Mouse (Mus musculus) lung, embryonic 14.5 days (tissue): ENCODE results near the gene Myoc. TPM values are rescaled to one million over a fixed set of nuclear protein-coding genes. Genes with fewer than 3 reads are reported as not detected.
A peak's percentile ranks its signal among the peaks of the same experiment; 100 is the strongest.

Experiments
- ATAC-seq: fragments of 200-750 bp; cut with Nextera tagmentation; 2 replicates; pipeline ENCODE4 v1.8.0; 2017; ENCODE audit warnings: mild to moderate bottlenecking, moderate TSS enrichment, moderate library complexity; ENCODE audit not compliant: insufficient read depth
- DNase-seq: peaks from one replicate; pipeline ENCODE4 v3.0.0-alpha.2; 2015
- H3K27ac ChIP-seq: fragments of 300-500 bp; sonication (generic); 2 replicates; pipeline ENCODE4 v1.5.1; 2014; ENCODE audit warnings: low read depth, mild to moderate bottlenecking, moderate library complexity
- H3K27me3 ChIP-seq: fragments of 300-500 bp; sonication (generic); 2 replicates; pipeline ENCODE4 v1.6.1; 2014; ENCODE audit warnings: low read length, control low read depth; ENCODE audit not compliant: insufficient read depth
- H3K36me3 ChIP-seq: fragments of 300-500 bp; sonication (generic); 2 replicates; pipeline ENCODE4 v1.6.1; 2014; ENCODE audit warnings: control low read depth; ENCODE audit not compliant: insufficient read depth
- H3K4me1 ChIP-seq: fragments of 300-500 bp; sonication (generic); 2 replicates; pipeline ENCODE4 v1.6.1; 2014; ENCODE audit warnings: antibody characterized with exemption, control low read depth; ENCODE audit not compliant: insufficient read depth
- H3K4me2 ChIP-seq: fragments of 300-500 bp; sonication (generic); 2 replicates; pipeline ENCODE4 v1.6.1; 2014; ENCODE audit warnings: mild to moderate bottlenecking
- H3K4me3 ChIP-seq: fragments of 300-500 bp; sonication (generic); 2 replicates; pipeline ENCODE4 v1.5.1; 2014; ENCODE audit warnings: low read depth, low read length
- H3K9ac ChIP-seq: fragments of 300-500 bp; sonication (generic); 2 replicates; pipeline ENCODE4 v1.6.1; 2014
- H3K9me3 ChIP-seq: fragments of 300-500 bp; sonication (generic); 2 replicates; pipeline ENCODE4 v1.6.1; 2016; ENCODE audit warnings: low read depth, low read length, control low read depth
- CTCF ChIP-seq: IDR thresholded peaks from 2 replicates; pipeline ENCODE4 v1.5.1; 2016; ENCODE audit warnings: antibody characterized with exemption, low read depth
- WGBS: fragments of 180-500 bp; shearing (Covaris S2); extraction: QIAGEN DNeasy Blood & Tissue Kit; methylation state at CpG from one replicate; pipeline ENCODE4 v1.1.7; 2014; 5-methylcytosine and 5-hydroxymethylcytosine counted together
- polyA plus RNA-seq: library from polyadenylated mRNA; unstranded; fragments of >200 nt; fragmentation: Nextera tagmentation; extraction: Ambion mirVana; gene quantifications from 2 replicates; pipeline ENCODE4 v1.2.1, GENCODE M21; 2014

Myoc gene
- polyA plus RNA-seq, 1 experiment from 2014 or later: not detected

GRCm38 (mm10) chr1:162636516-162636915 lies 2.4 kb upstream of the Myoc start:
- WGBS: 60% methylated on average over 3 of the region's 3 CpGs
- no peak for TF ChIP-seq CTCF
- no peaks in the 10 kb centered on the region for H3K4me1 ChIP-seq

DNA sequence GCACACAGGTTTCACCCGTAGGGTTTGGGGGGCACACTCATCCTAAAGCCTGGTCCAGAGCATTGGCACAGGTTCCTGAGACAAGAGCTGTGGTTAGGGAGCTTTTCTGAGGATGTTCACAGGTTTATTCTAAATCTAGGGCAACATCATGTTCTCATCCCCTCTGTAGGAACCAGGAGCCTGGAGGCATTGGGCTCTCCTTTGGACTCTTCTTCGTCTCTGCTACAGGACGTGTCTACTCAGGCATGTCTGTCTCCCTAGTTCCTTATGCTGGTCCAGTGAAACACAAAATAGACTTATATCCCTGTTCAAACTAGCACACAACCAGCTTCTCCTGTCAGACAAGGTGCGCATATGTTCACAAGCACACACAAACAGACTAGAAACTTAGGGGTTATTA lies 420 bp upstream of the Myoc start:
- no peak overlapping the region for H3K4me3 ChIP-seq
- 85% methylated on average over 4 of the region's 4 CpGs for WGBS
- no peak for TF ChIP-seq CTCF
- no peak overlapping the region for H3K9ac ChIP-seq
- H3K4me1 ChIP-seq: no peaks in the 10 kb centered on the region
- DNase-seq (no peak), ATAC-seq (no peak)
- no peaks in the 10 kb centered on the region for H3K27me3 ChIP-seq
- H3K27ac ChIP-seq: no peak overlapping the region
- no peaks in the 10 kb centered on the region for H3K36me3 ChIP-seq
- H3K9me3 ChIP-seq: no peaks in the 10 kb centered on the region
- no peak overlapping the region for H3K4me2 ChIP-seq

More at GRCm38 (mm10) chr1:162636516-162636915, 2.4 kb upstream of the Myoc start:
- Histone ChIP-seq H3K9ac (no peak overlapping the region), H3K4me2 (no peak overlapping the region), H3K9me3 (no peaks in the 10 kb centered on the region), H3K36me3 (no peaks in the 10 kb centered on the region), H3K4me3 (no peak overlapping the region), H3K27ac (no peak overlapping the region), H3K27me3 (no peaks in the 10 kb centered on the region)
- ATAC-seq (no peak), DNase-seq (no peak)

- Histone ChIP-seq H3K9ac (no peak overlapping the region), H3K27me3 (no peaks in the 10 kb centered on the region), H3K4me3 (no peak overlapping the region), H3K9me3 (no peaks in the 10 kb centered on the region), H3K36me3 (no peaks in the 10 kb centered on the region), H3K4me2 (no peak overlapping the region), H3K27ac (no peak overlapping the region), H3K4me1 (no peaks in the 10 kb centered on the region)
- no peak for TF ChIP-seq CTCF
- WGBS: 87% methylated on average over 1 of the region's 1 CpGs
- ATAC-seq: no peak
- DNase-seq: no peak
Observed at GRCm38 (mm10) chr1:162639861-162640260, 906 bp downstream of the Myoc start.

- no peak for DNase-seq
- ATAC-seq: no peak
- 68% methylated on average over 3 of the region's 3 CpGs for WGBS
Observed at GRCm38 (mm10) chr1:162642591-162642990, 3.6 kb downstream of the Myoc start.

GRCm38 (mm10) chr1:162643752-162644151 lies 4.8 kb downstream of the Myoc start:
- H3K9me3 ChIP-seq: no peaks in the 10 kb centered on the region
- H3K36me3 ChIP-seq: no peaks in the 10 kb centered on the region
- TF ChIP-seq CTCF: no peak
- no peak overlapping the region for H3K27ac ChIP-seq
- 27% methylated on average over 4 of the region's 4 CpGs for WGBS
- no peaks in the 10 kb centered on the region for H3K4me1 ChIP-seq
- no peak overlapping the region for H3K9ac ChIP-seq
- no peak overlapping the region for H3K4me2 ChIP-seq
- no peaks in the 10 kb centered on the region for H3K27me3 ChIP-seq
- ATAC-seq: peak; percentile 21; the same call in 1 of the 2 replicates
- H3K4me3 ChIP-seq: no peak overlapping the region
- DNase-seq: peak; percentile 32

More at GRCm38 (mm10) chr1:162642591-162642990, 3.6 kb downstream of the Myoc start:
- Histone ChIP-seq H3K4me2 (no peak overlapping the region), H3K9me3 (no peaks in the 10 kb centered on the region), H3K4me1 (no peaks in the 10 kb centered on the region), H3K27ac (no peak overlapping the region), H3K36me3 (no peaks in the 10 kb centered on the region), H3K27me3 (no peaks in the 10 kb centered on the region), H3K9ac (no peak overlapping the region), H3K4me3 (no peak overlapping the region)
- TF ChIP-seq CTCF: no peak

DNA sequence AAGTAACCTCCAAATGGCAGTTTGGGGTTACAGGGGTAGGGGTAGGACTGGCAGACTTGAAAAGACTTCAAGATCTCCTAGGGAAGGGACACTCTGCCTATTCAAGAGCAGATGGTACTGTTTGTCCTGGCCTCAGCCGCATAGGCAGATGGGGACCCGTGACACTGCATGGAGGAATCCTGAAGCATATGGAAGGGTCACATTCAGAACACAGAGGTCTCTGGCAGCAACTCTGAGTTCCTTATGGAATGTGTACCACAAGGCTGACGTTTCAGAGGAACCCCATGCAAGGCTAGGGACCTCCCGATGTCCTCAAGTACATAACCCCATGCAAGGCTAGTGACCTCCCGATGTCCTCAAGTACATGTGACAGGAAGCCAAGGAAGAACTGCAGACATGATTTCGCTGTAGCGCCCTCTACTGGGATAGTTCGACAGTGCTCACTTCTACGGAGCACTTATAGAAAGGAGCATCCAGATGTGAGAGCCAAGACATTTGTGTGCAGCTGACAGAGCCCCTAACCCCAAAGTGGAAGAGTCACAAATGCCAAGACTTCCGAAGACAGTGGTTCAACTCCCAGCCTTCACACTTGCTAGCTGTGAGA lies 7.2 kb downstream of the Myoc start:
- no peak for TF ChIP-seq CTCF
- H3K4me1 ChIP-seq: no peaks in the 10 kb centered on the region
- DNase-seq (no peak), ATAC-seq (no peak)
- WGBS: 77% methylated on average over 10 of the region's 10 CpGs
- no peaks in the 10 kb centered on the region for H3K36me3 ChIP-seq
- no peaks in the 10 kb centered on the region for H3K27me3 ChIP-seq
- no peaks in the 10 kb centered on the region for H3K9me3 ChIP-seq
- H3K9ac ChIP-seq: no peak overlapping the region
- no peak overlapping the region for H3K27ac ChIP-seq
- H3K4me3 ChIP-seq: no peak overlapping the region
- no peak overlapping the region for H3K4me2 ChIP-seq

DNA sequence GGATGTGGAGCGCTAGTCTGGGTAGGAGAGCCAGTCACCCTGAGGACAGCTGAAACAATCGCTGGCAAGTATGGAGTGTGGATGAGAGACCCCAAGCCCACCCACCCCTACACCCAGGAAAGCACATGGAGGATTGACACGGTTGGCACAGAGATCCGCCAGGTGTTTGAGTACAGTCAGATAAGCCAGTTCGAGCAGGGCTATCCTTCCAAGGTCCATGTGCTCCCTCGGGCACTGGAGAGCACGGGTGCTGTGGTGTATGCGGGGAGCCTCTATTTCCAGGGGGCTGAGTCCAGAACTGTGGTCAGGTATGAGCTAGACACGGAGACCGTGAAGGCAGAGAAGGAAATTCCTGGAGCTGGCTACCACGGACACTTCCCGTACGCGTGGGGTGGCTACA lies 9.5 kb downstream of the Myoc start:
- H3K9me3 ChIP-seq: no peaks in the 10 kb centered on the region
- DNase-seq (no peak), ATAC-seq (no peak)
- H3K36me3 ChIP-seq: no peaks in the 10 kb centered on the region
- no peak overlapping the region for H3K4me2 ChIP-seq
- TF ChIP-seq CTCF: no peak
- 85% methylated on average over 14 of the region's 14 CpGs for WGBS
- no peak overlapping the region for H3K9ac ChIP-seq
- no peak overlapping the region for H3K4me3 ChIP-seq
- H3K27ac ChIP-seq: no peak overlapping the region
- H3K4me1 ChIP-seq: no peaks in the 10 kb centered on the region
- no peaks in the 10 kb centered on the region for H3K27me3 ChIP-seq

- ATAC-seq: no peak
- Histone ChIP-seq H3K27me3 (no peaks in the 10 kb centered on the region), H3K27ac (no peak within 1 kb of the TSS), H3K9me3 (no peaks in the 10 kb centered on the region), H3K4me3 (no peak within 1 kb of the TSS), H3K4me2 (no peak within 1 kb of the TSS), H3K9ac (no peak within 1 kb of the TSS), H3K36me3 (no peaks in the 10 kb centered on the region), H3K4me1 (no peaks in the 10 kb centered on the region)
- no peak for TF ChIP-seq CTCF
- 87% methylated on average over 7 of the region's 7 CpGs for WGBS
- DNase-seq: no peak
Observed at GRCm38 (mm10) chr1:162658119-162658518, 19.2 kb downstream of the Myoc start, which contains the start of gene Myocos. Gene Myocos (minus strand): TSS chr1:162658219.
